Mouse (Mus musculus): Measurements from ENCODE around the gene Fam118a.

DNA sequence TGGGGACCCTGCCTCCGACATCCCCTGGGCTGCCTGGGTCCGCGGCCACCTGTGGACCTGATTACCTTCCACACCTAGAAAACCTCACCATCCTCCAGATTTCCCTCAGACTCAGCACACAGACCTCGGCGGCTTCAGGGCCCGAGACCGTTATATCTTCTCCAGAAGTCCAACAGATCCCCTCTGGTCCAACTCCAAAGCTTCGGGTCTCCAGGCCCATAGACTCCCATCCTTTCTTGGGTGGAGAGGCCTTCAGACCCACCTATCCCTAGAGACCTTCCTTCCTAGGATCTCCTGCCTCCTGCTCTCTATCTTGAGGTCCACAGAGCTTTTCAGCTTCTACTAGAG lies 8.6 kb downstream of the Fam118a start:
- no peak for TF ChIP-seq POLR2A (IDR thresholded peaks at IDR 0.05; ENCODE audit: insufficient read depth, low read depth, low read length)
- TF ChIP-seq CTCF (IDR thresholded peaks at IDR 0.05) = no peak
- no peak for TF ChIP-seq EP300 (IDR thresholded peaks at IDR 0.05; ENCODE audit: insufficient read depth, low read depth, low read length)
